Mouse (Mus musculus) lung, postnatal 0 days (tissue): Measurements from ENCODE around the gene Ncam1. TPM values are rescaled to one million over a fixed set of nuclear protein-coding genes. Genes with fewer than 3 reads are reported as not detected.

Experiments
- ATAC-seq: fragments of 200-750 bp; cut with Nextera tagmentation; 2 replicates; pipeline ENCODE4 v1.8.0; 2017; ENCODE audit warnings: moderate library complexity
- DNase-seq: peaks from one replicate; pipeline ENCODE4 v3.0.0-alpha.2; 2016; ENCODE audit warnings: low spot score
- H3K27ac ChIP-seq: fragments of 300-500 bp; sonication (generic); 2 replicates; pipeline ENCODE4 v1.5.1; 2014; ENCODE audit warnings: antibody characterized with exemption, mild to moderate bottlenecking, low read length, mixed read lengths
- H3K27me3 ChIP-seq: fragments of 300-500 bp; sonication (generic); replicated peaks from 2 replicates; pipeline ENCODE4 v1.6.1; 2014; ENCODE audit warnings: low read length, mixed read lengths; ENCODE audit not compliant: insufficient read depth
- H3K36me3 ChIP-seq: fragments of 300-500 bp; sonication (generic); 2 replicates; pipeline ENCODE4 v1.6.1; 2014; ENCODE audit warnings: low read length, mixed read lengths; ENCODE audit not compliant: insufficient read depth
- H3K4me1 ChIP-seq: fragments of 300-500 bp; sonication (generic); 2 replicates; pipeline ENCODE4 v1.6.1; 2014; ENCODE audit warnings: antibody characterized with exemption, low read depth, low read length, mixed read lengths; ENCODE audit not compliant: insufficient read depth
- H3K4me2 ChIP-seq: fragments of 300-500 bp; sonication (generic); replicated peaks from 2 replicates; pipeline ENCODE4 v1.6.1; 2014; ENCODE audit warnings: low read depth, mild to moderate bottlenecking, low read length, moderate library complexity, mixed read lengths
- H3K4me3 ChIP-seq: fragments of 300-500 bp; sonication (generic); 2 replicates; pipeline ENCODE4 v1.5.1; 2014; ENCODE audit warnings: low read depth, low read length
- H3K9ac ChIP-seq: fragments of 300-500 bp; sonication (generic); replicated peaks from 2 replicates; pipeline ENCODE4 v1.6.1; 2014; ENCODE audit warnings: low read depth, mild to moderate bottlenecking
- H3K9me3 ChIP-seq: fragments of 300-500 bp; sonication (generic); 2 replicates; pipeline ENCODE4 v1.6.1; 2016; ENCODE audit warnings: low read length, mixed read lengths
- CTCF ChIP-seq: IDR thresholded peaks from 2 replicates; pipeline ENCODE4 v1.5.1; 2016; ENCODE audit warnings: antibody characterized with exemption, mild to moderate bottlenecking
- EP300 ChIP-seq: IDR thresholded peaks from 2 replicates; pipeline ENCODE4 v1.6.1; 2016; ENCODE audit warnings: antibody characterized with exemption, mild to moderate bottlenecking, control low read depth
- WGBS: fragments of 180-500 bp; shearing (Covaris S2); extraction: QIAGEN DNeasy Blood & Tissue Kit; methylation state at CpG from one replicate; pipeline ENCODE4 v1.1.7; 2014; 5-methylcytosine and 5-hydroxymethylcytosine counted together
- polyA plus RNA-seq: library from polyadenylated mRNA; unstranded; fragments of >200 nt; fragmentation: Nextera tagmentation; extraction: Ambion mirVana; gene quantifications from 2 replicates; pipeline ENCODE4 v1.2.1, GENCODE M21; 2015

The Ncam1 gene
- polyA plus RNA-seq, 1 experiment from 2014 or later: 2.4 TPM

DNA sequence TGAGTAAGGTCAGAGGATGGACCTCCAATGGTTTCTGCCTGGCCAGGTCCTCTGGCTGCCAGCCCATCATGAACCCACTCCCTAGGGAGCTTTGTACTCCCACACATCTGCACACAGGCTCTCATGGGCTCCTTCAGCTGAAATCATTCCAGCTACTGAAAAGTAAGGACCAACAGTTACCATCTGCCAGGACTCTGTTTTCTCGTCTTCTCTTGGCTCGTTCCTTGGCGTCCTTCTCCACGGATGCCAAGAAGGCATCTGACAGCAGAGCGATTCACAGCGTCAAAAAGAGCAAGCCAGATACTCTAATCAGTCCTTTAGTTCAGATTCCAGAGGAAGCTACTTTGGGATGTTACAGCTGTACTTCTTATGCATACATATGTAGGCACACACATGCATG is 327.8 kb downstream of the Ncam1 start:
- DNase-seq (no peak), ATAC-seq (no peak)
- no peak overlapping the region for H3K4me2 ChIP-seq
- H3K27me3 ChIP-seq: no peaks in the 10 kb centered on the region
- no peaks in the 10 kb centered on the region for H3K36me3 ChIP-seq
- no peak overlapping the region for H3K9ac ChIP-seq
- 76% methylated on average over 6 of the region's 6 CpGs for WGBS
- no peaks in the 10 kb centered on the region for H3K4me1 ChIP-seq
- TF ChIP-seq EP300 (no peak), CTCF (no peak)
- H3K9me3 ChIP-seq: no peaks in the 10 kb centered on the region
- H3K27ac ChIP-seq: no peak overlapping the region
- H3K4me3 ChIP-seq: no peak overlapping the region

DNA sequence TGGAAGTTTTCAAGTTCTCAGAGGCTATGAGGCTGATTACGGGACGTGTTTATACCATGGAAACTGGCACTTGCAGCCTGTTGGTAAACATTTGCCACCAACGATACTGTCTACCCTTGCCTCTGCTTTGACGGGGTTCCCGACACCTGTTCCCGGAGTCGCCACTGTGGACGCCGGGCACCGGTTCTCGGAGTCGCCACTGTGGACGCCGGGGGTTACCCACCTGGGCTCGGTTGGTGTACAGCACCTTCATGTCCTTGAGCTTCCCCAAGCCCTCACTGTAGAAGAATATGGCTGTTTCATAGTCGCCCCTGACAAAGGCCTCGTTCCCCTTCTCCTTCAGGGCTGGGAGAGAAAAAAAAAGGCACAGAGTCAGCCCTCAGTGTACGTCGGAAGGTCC is 328.7 kb downstream of the Ncam1 start:
- no peak for TF ChIP-seq EP300
- TF ChIP-seq CTCF: no peak
- Histone ChIP-seq H3K4me2 (no peak overlapping the region), H3K27me3 (no peaks in the 10 kb centered on the region), H3K9ac (no peak overlapping the region), H3K27ac (no peak overlapping the region), H3K4me1 (no peaks in the 10 kb centered on the region), H3K9me3 (no peaks in the 10 kb centered on the region), H3K4me3 (no peak overlapping the region), H3K36me3 (no peaks in the 10 kb centered on the region)
- DNase-seq (no peak), ATAC-seq (no peak)
- 93% methylated on average over 19 of the region's 19 CpGs for WGBS

DNA sequence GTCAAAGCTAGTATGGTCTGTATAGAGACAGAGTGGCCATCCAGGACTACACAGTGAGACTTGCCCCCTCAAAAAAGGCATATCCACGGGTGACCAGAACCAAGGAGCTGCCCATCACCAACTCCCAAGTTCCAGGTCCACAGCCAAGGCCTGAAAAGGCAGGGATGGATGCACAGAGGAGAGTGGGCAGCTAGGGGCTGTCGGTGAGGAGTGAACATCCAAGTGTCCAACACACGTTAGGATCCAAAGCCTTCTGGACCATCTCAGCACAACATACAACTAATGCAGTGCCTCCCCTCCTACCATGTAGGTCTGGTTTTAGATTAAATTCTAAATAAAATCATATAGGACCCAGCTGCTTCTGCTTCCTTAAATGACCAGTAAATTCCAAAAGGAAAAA is 342.6 kb downstream of the Ncam1 start:
- H3K9me3 ChIP-seq: no peaks in the 10 kb centered on the region
- H3K27ac ChIP-seq: no peak overlapping the region
- no peaks in the 10 kb centered on the region for H3K36me3 ChIP-seq
- WGBS: 88% methylated on average over 3 of the region's 3 CpGs
- H3K4me3 ChIP-seq: no peak overlapping the region
- no peak overlapping the region for H3K4me2 ChIP-seq
- H3K4me1 ChIP-seq: no peaks in the 10 kb centered on the region
- DNase-seq: no peak
- TF ChIP-seq EP300: no peak
- no peak for TF ChIP-seq CTCF
- H3K9ac ChIP-seq: no peak overlapping the region
- H3K27me3 ChIP-seq: no peaks in the 10 kb centered on the region
- no peak for ATAC-seq

DNA sequence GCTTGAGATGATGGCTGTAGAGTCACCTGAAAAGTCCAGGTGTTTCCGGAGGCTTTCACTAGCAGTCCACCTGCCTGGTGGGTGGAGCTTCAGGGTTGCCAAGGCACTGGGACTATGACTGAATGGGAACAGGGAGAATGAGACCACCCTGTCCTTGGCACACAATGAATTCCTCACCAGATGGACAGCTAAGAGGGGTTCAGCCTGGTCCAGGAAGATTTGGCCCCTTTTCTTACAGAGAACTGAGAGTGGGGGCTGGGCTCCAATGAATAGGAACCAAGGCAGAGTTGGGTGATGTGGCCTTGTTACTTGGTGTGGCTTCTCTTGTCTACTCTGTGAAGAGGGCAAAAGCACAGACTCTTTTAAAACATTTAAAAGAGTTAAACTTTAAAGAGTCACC is 346.3 kb downstream of the Ncam1 start:
- no peak overlapping the region for H3K9ac ChIP-seq
- H3K27ac ChIP-seq: no peak overlapping the region
- no peaks in the 10 kb centered on the region for H3K27me3 ChIP-seq
- no peaks in the 10 kb centered on the region for H3K9me3 ChIP-seq
- H3K4me2 ChIP-seq: no peak overlapping the region
- DNase-seq (no peak), ATAC-seq (no peak)
- no peak for TF ChIP-seq CTCF
- TF ChIP-seq EP300: no peak
- no peaks in the 10 kb centered on the region for H3K4me1 ChIP-seq
- WGBS: 88% methylated on average over 1 of the region's 1 CpGs
- no peaks in the 10 kb centered on the region for H3K36me3 ChIP-seq
- H3K4me3 ChIP-seq: no peak overlapping the region
